Mouse (Mus musculus) testis, adult 2 months (tissue): Measurements from ENCODE around the gene Ripply3.

ENCODE experiments used
- CTCF ChIP-seq: fragments of 200-500 bp; IDR thresholded peaks from 2 replicates; pipeline ENCODE4 v1.5.1; 2012; ENCODE audit warnings: low read depth, mild to moderate bottlenecking, inconsistent platforms, low read length, moderate library complexity; ENCODE audit not compliant: control insufficient read depth, insufficient read depth, insufficient replicate concordance
- POLR2A ChIP-seq: fragments of 200-500 bp; IDR thresholded peaks from 2 replicates; pipeline ENCODE4 v1.6.1; 2012; ENCODE audit warnings: low read depth, mild to moderate bottlenecking, inconsistent platforms, low read length, moderate library complexity; ENCODE audit not compliant: control insufficient read depth

GRCm38 (mm10) chr16:94383277-94383676 is 55.1 kb downstream of the Ripply3 start:
- TF ChIP-seq CTCF, result no peak
- no peak for TF ChIP-seq POLR2A
